25 mouse cellular contexts compared by ENCODE assay signal in the genomic region with DNA sequence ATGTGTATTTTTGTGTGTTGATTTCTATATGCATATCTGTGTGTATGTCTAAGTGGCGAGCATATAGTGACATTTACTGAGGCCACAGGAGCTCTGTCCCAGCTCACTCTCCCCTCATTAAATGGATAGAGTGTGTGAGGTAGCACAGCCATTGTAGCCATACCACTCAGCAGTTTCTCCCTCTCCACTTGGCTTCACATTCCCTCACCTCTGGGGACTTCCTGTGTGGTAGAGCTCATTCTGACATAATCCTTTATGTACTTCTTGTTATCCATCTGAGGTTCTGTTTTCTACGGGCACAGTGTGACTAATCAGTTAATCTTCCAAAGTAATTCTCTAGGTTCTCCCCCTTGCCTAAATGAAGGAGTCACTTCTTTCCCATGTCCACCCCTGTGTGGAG.
"Had no signal": no experiment of that assay in that cellular context is flagged by ENCODE, and none has a peak within 500 bp of the region (broad histone marks: within the 10 kb centered on the region; RNA-seq: fewer than 3 reads in every experiment).

No protein-coding gene starts in this region.

- H3K36me3 ChIP-seq: hindbrain, embryonic 13.5 days; hindbrain, embryonic 15.5 days; limb, embryonic 13.5 days; liver, embryonic 12.5 days had no signal

- H3K4me1 ChIP-seq: heart, embryonic 13.5 days; heart, embryonic 15.5 days; hindbrain, embryonic 13.5 days; hindbrain, embryonic 15.5 days; limb, embryonic 13.5 days; limb, embryonic 15.5 days; liver, embryonic 12.5 days had no signal

- DNase-seq: gastrocnemius, adult 2 months; gastrocnemius, postnatal 10 days; gastrocnemius, postnatal 25 days; heart, adult 11 months; heart, adult 2 months; heart, postnatal 14 days; heart, postnatal 36 days; kidney, adult 11 months; kidney, adult 8-10 months; kidney, postnatal 14 days; kidney, postnatal 36 days; layer of hippocampus, adult 9-11 months; layer of hippocampus, postnatal 36 days; left cerebral cortex, postnatal 4 days had no signal

- ATAC-seq: hindbrain, postnatal 0 days; intestine, embryonic 16.5 days; liver, embryonic 12.5 days had no signal

- H3K27me3 ChIP-seq: heart, embryonic 13.5 days; heart, embryonic 15.5 days; hindbrain, embryonic 13.5 days; hindbrain, embryonic 15.5 days; limb, embryonic 13.5 days; limb, embryonic 15.5 days; liver, embryonic 12.5 days had no signal

- H3K9ac ChIP-seq: heart, embryonic 13.5 days; heart, embryonic 15.5 days; hindbrain, embryonic 13.5 days; hindbrain, embryonic 15.5 days; limb, embryonic 13.5 days; limb, embryonic 15.5 days; liver, embryonic 12.5 days had no signal

- H3K27ac ChIP-seq: gastrocnemius, adult 2 months; heart, adult 2 months; heart, embryonic 13.5 days; heart, embryonic 15.5 days; hindbrain, embryonic 13.5 days; hindbrain, embryonic 15.5 days; hindbrain, postnatal 0 days; kidney, postnatal 0 days; limb, embryonic 13.5 days; limb, embryonic 15.5 days; liver, embryonic 12.5 days had no signal

- H3K9me3 ChIP-seq: heart, embryonic 13.5 days; heart, embryonic 15.5 days; hindbrain, embryonic 13.5 days; hindbrain, embryonic 15.5 days; limb, embryonic 13.5 days; limb, embryonic 15.5 days; liver, embryonic 12.5 days had no signal

- H3K4me3 ChIP-seq: gastrocnemius, adult 2 months; heart, adult 2 months; heart, embryonic 13.5 days; heart, embryonic 15.5 days; hindbrain, embryonic 13.5 days; hindbrain, embryonic 15.5 days; limb, embryonic 13.5 days; limb, embryonic 15.5 days; liver, embryonic 12.5 days had no signal

- H3K4me2 ChIP-seq: heart, embryonic 11.5 days; heart, embryonic 13.5 days; heart, embryonic 15.5 days; hindbrain, embryonic 13.5 days; hindbrain, embryonic 15.5 days; limb, embryonic 13.5 days; limb, embryonic 15.5 days; liver, embryonic 12.5 days had no signal
